Mouse (Mus musculus): ENCODE measurements around the gene Zfp277. TPM values are rescaled to one million over a fixed set of nuclear protein-coding genes. Genes with fewer than 3 reads are reported as not detected.

The Zfp277 gene
- polyA plus RNA-seq, 1 experiment from 2014 or later, result 8.3 TPM

DNA sequence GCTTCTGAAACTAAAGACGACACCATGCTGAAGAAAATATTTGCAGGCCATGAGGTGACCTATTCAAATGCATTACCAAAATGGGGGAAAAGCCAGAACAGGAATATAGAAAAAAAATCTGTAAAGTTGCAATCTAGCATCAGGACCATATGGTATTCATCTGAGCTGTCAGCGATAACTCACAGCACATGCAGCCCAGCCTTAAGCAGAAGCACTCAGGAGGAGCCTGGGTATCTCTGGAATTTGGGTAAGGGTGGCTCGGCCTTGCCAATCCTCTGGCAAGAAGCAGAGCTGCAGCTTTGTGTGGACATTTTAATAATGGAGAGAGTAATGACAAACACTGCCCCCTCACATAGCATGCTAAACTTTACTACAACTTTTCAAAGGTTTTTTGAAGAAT is 15.7 kb downstream of the Zfp277 start:
- Histone ChIP-seq H3K9ac (replicated peaks) (no peak overlapping the region), H3K36me3 (replicated peaks; ENCODE audit: insufficient read depth, low read length) (no peaks in the 10 kb centered on the region), H3K4me2 (ENCODE audit: low read depth, low read length) (no peak overlapping the region), H3K9me3 (ENCODE audit: low read length) (no peaks in the 10 kb centered on the region), H3K4me3 (ENCODE audit: low read depth, low read length) (no peak overlapping the region), H3K27ac (ENCODE audit: low read depth) (no peak overlapping the region), H3K4me1 (ENCODE audit: insufficient read depth) (no peaks in the 10 kb centered on the region), H3K27me3 (ENCODE audit: insufficient read depth, low read length) (no peaks in the 10 kb centered on the region)
- no peak for DNase-seq
- no peak for ATAC-seq
- TF ChIP-seq CTCF (IDR thresholded peaks at IDR 0.05; ENCODE audit: low read depth) (no peak), EP300 (IDR thresholded peaks at IDR 0.05; ENCODE audit: low read depth) (no peak)
- 70% methylated on average over 3 of the region's 3 CpGs for whole genome bisulfite sequencing (ENCODE audit: insufficient replicate concordance)

DNA sequence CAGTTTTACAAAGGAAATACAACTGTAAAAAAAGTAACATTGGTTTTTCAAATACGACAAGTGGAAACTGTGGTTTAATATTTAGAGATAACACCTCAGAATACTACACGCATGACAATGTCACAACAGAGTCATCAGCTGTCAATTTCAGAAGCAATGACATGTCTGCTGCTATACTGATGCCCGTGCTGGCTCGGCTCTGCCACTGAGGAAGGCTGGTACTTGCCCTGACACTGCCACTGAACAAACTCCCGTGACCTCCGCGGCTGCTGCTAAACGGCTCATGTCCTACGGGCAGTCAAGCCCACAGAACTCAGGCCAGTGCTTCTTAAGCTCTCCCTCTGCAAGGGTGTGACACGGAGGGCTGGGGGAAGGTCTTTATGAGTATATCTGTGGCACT is 18.1 kb downstream of the Zfp277 start:
- Histone ChIP-seq H3K4me2 (ENCODE audit: low read depth, low read length) (no peak overlapping the region), H3K4me1 (ENCODE audit: insufficient read depth) (no peaks in the 10 kb centered on the region), H3K27ac (ENCODE audit: low read depth) (no peak overlapping the region), H3K9me3 (ENCODE audit: low read length) (no peaks in the 10 kb centered on the region), H3K27me3 (ENCODE audit: insufficient read depth, low read length) (no peaks in the 10 kb centered on the region), H3K36me3 (replicated peaks; ENCODE audit: insufficient read depth, low read length) (no peaks in the 10 kb centered on the region), H3K4me3 (ENCODE audit: low read depth, low read length) (no peak overlapping the region), H3K9ac (replicated peaks) (no peak overlapping the region)
- TF ChIP-seq CTCF (IDR thresholded peaks at IDR 0.05; ENCODE audit: low read depth), result no peak
- no peak for TF ChIP-seq EP300 (IDR thresholded peaks at IDR 0.05; ENCODE audit: low read depth)
- WGBS (ENCODE audit: insufficient replicate concordance), result 71% methylated on average over 10 of the region's 10 CpGs
- ATAC-seq, result no peak
- no peak for DNase-seq

DNA sequence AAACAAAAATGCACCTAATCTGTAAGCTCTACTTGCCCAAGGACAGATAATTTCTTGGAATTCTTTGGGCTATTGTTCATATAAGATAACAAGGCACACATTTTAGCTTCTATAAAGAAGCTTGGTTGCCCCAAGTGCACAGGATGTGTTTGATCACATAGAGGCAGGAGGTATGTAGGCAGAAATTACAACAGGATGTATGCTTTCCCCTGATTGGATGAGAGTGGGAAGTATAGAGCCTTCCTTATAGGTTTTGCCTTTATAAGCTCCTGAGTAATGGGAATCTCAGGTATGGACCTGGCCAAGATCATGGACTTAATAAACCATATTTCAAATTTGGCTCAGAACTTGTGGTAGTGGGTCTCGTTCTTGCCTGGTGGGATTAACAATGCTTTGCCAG is 20.7 kb downstream of the Zfp277 start:
- ATAC-seq, result no peak
- WGBS (ENCODE audit: insufficient replicate concordance), result 86% methylated on average over 1 of the region's 1 CpGs

DNA sequence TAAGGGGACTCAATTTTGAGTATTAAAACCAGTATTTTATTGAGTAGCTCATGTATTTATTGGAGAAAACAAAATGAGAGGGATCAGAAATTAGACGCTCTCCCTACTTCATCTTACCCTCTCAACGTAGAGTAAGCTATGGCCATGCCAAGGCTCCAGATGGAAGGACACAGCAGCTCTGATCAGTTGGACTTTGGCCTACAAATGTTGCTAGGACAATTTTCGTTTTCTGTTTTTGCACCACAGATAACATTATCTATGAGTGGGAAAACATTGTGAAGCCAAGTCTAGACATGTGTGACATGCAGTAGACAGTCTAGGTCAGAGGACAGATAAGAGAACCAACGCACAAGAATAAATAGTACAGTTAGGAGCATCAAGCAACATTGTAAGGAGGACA is 28.4 kb downstream of the Zfp277 start:
- 56% methylated on average over 4 of the region's 4 CpGs for WGBS (ENCODE audit: insufficient replicate concordance)
- ATAC-seq, result no peak
- no peak for DNase-seq
- H3K4me1 ChIP-seq (ENCODE audit: insufficient read depth), result peaks cover 4% of the 10 kb centered on the region
- H3K9ac ChIP-seq (replicated peaks), result no peak overlapping the region
- no peaks in the 10 kb centered on the region for H3K36me3 ChIP-seq (replicated peaks; ENCODE audit: insufficient read depth, low read length)
- no peaks in the 10 kb centered on the region for H3K9me3 ChIP-seq (ENCODE audit: low read length)
- no peak for TF ChIP-seq CTCF (IDR thresholded peaks at IDR 0.05; ENCODE audit: low read depth)
- TF ChIP-seq EP300 (IDR thresholded peaks at IDR 0.05; ENCODE audit: low read depth), result no peak
- no peak overlapping the region for H3K27ac ChIP-seq (ENCODE audit: low read depth)
- no peaks in the 10 kb centered on the region for H3K27me3 ChIP-seq (ENCODE audit: insufficient read depth, low read length)
- H3K4me3 ChIP-seq (ENCODE audit: low read depth, low read length), result no peak overlapping the region
- H3K4me2 ChIP-seq (ENCODE audit: low read depth, low read length), result no peak overlapping the region

More for the DNA sequence above, 20.7 kb downstream of the Zfp277 start:
- Histone ChIP-seq H3K9ac (replicated peaks) (no peak overlapping the region), H3K4me3 (ENCODE audit: low read depth, low read length) (no peak overlapping the region), H3K27ac (ENCODE audit: low read depth) (no peak overlapping the region), H3K36me3 (replicated peaks; ENCODE audit: insufficient read depth, low read length) (no peaks in the 10 kb centered on the region), H3K9me3 (ENCODE audit: low read length) (no peaks in the 10 kb centered on the region), H3K4me1 (ENCODE audit: insufficient read depth) (peaks cover 4% of the 10 kb centered on the region), H3K27me3 (ENCODE audit: insufficient read depth, low read length) (no peaks in the 10 kb centered on the region), H3K4me2 (ENCODE audit: low read depth, low read length) (no peak overlapping the region)
- TF ChIP-seq CTCF (IDR thresholded peaks at IDR 0.05; ENCODE audit: low read depth), result no peak
- TF ChIP-seq EP300 (IDR thresholded peaks at IDR 0.05; ENCODE audit: low read depth), result no peak
- no peak for DNase-seq

DNA sequence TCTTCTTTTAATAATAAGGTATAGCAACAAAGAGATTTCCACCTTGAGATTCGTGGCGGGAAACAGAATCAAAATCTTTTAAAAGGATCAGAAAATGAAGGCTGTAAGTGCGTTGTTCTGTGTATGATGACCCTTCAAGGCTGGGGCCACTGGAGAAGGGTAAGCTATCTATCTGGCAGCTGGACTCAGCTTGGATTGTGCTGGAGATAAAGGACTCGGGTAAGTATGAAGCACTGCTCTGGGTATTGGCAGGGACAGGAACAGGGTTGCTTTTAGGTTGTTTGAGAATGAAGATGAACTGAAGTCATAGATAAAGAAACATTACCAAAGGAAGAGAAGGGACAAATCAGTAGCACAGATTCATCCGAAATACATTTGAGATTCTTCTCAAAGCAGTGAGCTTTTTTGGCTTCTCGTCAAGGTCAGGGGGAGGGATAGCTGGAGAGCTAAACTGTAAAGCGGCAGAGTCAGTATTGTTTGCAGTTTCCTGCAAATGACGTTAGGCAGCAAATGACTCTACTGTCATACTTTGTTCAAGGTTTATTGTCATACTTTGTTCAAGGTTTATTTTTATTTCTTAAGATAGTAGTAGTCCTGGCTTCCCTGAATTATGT is 30.3 kb downstream of the Zfp277 start:
- Histone ChIP-seq H3K9me3 (ENCODE audit: low read length) (no peaks in the 10 kb centered on the region), H3K27ac (ENCODE audit: low read depth) (no peak overlapping the region), H3K4me1 (ENCODE audit: insufficient read depth) (no peaks in the 10 kb centered on the region), H3K9ac (replicated peaks) (no peak overlapping the region), H3K36me3 (replicated peaks; ENCODE audit: insufficient read depth, low read length) (no peaks in the 10 kb centered on the region), H3K4me2 (ENCODE audit: low read depth, low read length) (no peak overlapping the region), H3K27me3 (ENCODE audit: insufficient read depth, low read length) (no peaks in the 10 kb centered on the region), H3K4me3 (ENCODE audit: low read depth, low read length) (no peak overlapping the region)
- DNase-seq, result no peak
- TF ChIP-seq CTCF (IDR thresholded peaks at IDR 0.05; ENCODE audit: low read depth) (no peak), EP300 (IDR thresholded peaks at IDR 0.05; ENCODE audit: low read depth) (no peak)
- WGBS (ENCODE audit: insufficient replicate concordance), result 67% methylated on average over 8 of the region's 8 CpGs
- no peak for ATAC-seq

DNA sequence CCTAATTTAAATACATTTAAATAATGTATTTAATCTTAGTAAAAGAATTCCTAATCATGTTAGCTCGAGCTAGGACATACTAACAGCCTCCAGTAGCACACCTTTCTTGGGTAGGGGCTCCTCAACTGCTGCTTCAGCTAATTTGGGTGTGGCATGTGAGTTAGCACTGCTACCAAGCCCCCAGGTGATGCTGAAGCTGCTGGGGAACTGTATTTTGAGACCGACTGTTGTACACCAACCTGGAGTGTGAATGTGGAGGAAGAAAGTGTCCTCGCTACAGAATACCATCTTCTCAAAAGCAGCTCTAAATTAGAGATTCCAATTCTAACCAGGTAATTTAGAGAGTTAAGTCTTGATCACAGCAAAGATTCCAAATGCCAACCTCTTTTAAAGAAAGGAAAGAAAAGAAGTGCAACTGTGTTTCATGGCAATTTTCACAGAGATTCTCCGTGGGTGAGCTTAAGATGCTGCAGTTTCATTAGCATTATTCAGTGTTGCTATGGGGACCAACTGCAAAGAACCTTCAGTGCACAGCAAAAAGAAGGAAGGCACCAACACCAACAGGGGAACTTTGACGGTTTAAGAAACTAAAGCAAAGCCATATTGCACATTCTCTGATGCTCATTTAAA is 30.9 kb downstream of the Zfp277 start:
- Histone ChIP-seq H3K9me3 (ENCODE audit: low read length) (no peaks in the 10 kb centered on the region), H3K36me3 (replicated peaks; ENCODE audit: insufficient read depth, low read length) (no peaks in the 10 kb centered on the region), H3K4me2 (ENCODE audit: low read depth, low read length) (no peak overlapping the region), H3K27me3 (ENCODE audit: insufficient read depth, low read length) (no peaks in the 10 kb centered on the region), H3K27ac (ENCODE audit: low read depth) (no peak overlapping the region), H3K4me3 (ENCODE audit: low read depth, low read length) (no peak overlapping the region), H3K4me1 (ENCODE audit: insufficient read depth) (no peaks in the 10 kb centered on the region), H3K9ac (replicated peaks) (no peak overlapping the region)
- TF ChIP-seq EP300 (IDR thresholded peaks at IDR 0.05; ENCODE audit: low read depth), result no peak
- TF ChIP-seq CTCF (IDR thresholded peaks at IDR 0.05; ENCODE audit: low read depth), result no peak
- DNase-seq, result no peak
- whole genome bisulfite sequencing (ENCODE audit: insufficient replicate concordance), result 70% methylated on average over 5 of the region's 5 CpGs
- no peak for ATAC-seq

All from liver, postnatal 0 days (tissue).